Mouse (Mus musculus) heart, adult 18-20 months (tissue): ENCODE measurements around the gene Rtn2. TPM values are rescaled to one million over a fixed set of nuclear protein-coding genes. Genes with fewer than 3 reads are reported as not detected.
A peak's percentile ranks its signal among the peaks of the same experiment; 100 is the strongest.

Source experiments
- DNase-seq, 2 experiments: peaks; one replicate each; pipeline ENCODE4 v3.0.0; 2021 to 2022; ENCODE audit warnings: mixed read lengths in 1 of 2
- total RNA-seq, 2 experiments: library from RNA; stranded (reverse); gene quantifications; 2 replicates each; pipeline ENCODE4 v1.2.3; 2021

Rtn2 gene
- total RNA-seq, 2 experiments from 2014 or later = 124 to 132 TPM

DNA sequence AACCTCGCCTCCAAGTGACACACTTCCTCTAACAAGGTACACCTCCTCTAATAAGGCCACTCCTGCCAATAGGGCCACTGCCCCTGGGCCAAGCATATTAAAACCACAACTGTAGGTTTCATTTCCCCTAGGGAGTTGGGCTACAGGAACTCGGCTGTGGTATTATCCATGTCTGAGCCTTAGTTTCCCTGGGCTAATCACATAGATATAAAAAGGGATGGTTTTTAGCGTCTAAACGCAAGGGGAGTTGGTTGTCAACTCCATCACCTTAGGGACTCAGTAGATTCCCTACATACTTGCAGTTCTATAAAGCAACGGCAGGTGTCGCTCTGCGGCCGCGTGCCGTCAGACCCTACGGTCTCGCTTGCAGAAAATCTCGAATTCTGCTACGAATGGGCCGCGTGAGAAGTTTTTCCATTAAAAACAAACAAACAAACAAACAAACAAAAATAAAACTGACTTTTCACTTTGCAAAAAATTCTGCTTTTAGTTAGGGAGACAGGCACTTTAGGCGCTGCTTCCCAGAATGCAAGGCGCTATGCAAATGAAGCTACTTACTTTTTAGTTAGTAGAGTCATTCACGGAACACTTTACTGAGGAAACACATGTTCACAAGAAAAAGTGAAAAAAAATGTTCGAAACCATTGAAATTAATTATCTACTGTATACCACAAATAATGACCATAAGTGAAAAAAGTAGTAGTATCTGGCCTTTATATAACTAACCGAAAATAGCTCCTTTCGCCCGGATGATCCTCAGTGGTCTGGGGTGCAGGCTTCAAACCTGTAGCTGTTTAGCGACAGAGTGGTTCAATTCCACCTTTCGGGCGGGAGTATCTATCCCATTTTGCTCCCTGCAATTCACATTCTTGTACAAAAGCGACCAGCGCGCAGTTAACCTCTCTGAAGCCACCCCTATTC lies 18.3 kb downstream of the Rtn2 start:
- DNase-seq = peak; percentile 78 to 90

DNA sequence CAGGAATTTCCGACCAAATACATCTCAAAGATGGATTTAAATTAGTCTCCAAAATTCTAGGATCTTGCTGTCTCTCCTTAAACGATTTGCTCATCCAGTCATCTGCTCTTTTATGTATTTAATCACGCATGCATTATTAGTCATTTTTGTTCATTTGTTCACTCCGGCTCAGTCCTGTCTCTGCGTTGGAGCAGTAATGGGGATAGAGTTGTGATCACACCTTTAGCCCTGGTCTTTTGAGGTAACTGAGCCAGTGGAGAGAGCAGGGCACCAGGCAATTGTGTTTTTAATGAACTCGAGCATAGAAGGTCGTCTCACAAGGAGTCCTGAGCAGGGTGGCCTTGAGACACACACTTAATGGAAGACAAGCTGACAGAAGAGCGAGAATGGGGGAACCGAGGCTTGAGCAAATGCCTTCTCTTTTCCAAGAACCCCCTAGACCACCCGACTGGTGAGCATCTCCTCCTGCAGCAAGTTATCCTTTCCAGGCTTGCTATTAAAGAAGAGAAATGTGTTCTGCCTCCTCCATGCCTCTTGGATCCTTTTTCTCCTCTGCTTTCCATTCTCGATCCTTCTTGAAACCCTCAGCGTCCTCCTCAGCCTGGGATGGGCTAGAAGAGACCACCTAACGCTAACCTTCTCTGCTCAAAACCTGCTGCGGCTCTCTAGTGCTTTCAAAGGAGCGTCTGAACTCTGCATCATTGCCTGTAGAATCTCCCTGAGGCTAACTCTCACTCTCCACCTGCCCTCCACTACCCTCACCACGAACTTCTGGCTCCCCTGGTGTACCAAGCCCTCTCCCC lies 19.2 kb downstream of the Rtn2 start:
- DNase-seq = no peak

DNA sequence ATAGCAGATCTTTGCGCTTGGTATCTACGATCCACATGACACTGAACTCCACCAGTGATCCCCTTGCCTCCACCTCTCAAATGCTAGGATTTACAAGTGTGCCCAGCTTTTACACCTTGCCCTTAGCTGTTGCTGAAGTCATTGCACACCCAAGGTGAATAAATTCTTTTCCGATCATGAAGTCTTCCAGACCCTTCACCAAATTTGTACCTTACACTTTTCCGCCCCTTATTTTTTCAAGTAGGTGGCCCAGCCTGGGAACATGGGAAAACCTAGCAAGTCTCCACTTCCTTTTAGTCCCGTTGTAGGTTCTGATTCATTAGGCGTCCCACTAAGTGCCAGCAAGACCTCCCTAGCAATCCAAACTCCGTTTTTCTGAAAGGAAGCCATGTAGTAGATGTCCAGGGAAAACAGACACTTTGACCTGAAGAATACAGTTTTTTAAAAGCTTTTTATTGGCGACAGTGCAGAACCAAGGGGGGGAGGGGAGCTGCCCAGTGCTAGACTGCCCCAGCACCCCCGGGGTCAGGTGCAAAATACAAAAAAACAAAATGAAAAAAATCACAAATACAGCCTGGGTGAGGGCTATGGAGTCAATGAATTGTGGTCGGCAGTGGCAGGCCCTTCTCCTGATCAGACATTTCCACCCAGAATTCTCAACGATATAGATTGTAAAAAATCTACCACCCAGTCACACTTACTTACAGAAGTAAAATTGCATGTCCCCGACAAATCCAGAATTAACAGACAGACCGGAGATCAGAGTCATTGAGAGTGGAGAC lies 20.0 kb downstream of the Rtn2 start:
- no peak for DNase-seq

DNA sequence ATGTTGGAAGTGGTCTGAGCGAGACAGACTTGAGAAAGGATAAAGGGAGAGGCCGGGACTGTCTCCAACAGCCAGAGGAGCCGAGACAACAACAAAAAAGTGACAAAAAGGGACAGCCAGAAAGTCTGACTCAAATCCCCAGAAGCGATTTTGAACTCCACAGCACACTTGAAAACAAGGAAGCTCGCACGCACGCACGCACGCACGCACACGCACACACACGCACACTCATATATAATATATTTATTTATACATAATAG lies 20.6 kb downstream of the Rtn2 start:
- no peak for DNase-seq

DNA sequence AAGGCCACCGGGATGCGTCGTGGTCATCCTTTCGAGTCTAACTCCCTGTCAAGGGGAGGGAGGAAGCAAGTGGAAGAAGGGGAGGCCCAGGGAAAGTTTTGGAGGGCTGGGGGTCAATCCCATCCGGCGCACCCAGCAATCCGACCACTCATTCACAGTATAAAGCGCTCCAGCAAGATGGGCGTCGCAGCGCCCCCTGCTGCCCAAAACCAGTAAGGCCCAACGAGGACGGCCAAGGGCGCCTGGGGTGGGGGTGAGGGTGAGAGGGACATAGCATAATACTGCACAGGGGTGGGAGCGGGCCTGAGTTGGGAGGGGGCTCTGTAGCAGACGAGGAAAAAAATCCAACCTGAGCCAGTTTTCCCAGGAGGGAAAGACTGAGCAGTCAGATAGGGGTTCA lies 21.3 kb downstream of the Rtn2 start:
- peak; percentile 75 to 93 for DNase-seq

DNA sequence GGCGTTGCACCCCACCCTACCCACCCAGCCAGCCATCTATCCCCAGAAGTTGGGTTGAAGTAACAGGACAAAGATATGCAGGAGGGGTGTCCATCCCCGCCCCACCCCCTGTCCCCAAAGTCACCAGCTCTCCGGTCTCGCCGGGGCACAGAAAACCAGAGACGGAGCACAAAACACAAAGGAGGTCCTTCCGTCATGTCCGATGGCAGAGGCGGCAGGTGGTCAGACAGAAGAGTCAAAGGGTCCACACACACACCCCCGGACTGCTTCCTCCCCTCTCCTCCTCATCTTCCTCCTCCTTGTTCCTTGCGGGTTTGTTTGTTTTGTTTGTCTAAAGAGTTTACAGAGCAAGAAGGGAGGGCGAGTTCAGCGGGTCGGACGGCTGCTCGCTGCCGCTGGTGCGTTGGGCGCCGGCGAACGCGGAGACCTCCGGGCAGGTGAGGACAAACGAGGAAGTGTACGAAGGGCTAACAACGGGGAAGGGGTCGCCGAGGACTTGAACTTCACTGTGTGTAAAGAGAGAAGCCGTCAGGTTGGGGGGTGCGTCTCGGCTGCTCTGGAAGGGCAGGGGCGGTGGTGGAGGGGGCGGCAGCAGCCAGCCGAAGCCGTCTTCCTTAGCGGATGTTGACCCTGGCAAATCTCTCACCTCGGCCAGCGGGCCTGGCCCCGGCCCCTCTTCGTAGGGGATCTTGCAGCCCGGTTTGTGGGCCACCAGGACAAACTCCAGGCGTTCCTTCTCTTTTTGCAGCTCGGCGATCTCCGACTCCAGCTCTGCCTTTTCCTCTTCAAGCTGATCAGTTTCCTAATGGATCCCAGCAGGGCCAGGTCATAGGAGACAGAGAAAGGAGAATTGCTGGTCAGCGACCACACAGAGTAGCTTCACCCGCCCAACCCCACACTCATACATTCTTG lies 22.3 kb downstream of the Rtn2 start:
- no peak for DNase-seq

DNA sequence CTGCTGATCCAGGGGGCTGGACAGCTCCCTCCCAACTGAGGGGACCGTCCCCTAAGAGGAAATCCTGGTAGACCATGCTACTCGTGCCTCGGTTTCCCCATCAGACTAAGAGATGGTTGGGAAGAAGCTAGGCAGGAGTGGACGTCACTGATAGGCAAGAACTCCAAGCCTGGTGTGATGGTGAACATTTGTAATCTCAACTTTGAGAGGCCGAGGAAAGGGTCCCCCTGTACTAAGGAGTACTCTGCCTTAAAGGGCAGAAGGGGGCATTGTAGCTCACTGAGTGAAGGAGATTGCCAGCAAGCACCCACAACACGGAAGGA lies 22.9 kb downstream of the Rtn2 start:
- DNase-seq = no peak

DNA sequence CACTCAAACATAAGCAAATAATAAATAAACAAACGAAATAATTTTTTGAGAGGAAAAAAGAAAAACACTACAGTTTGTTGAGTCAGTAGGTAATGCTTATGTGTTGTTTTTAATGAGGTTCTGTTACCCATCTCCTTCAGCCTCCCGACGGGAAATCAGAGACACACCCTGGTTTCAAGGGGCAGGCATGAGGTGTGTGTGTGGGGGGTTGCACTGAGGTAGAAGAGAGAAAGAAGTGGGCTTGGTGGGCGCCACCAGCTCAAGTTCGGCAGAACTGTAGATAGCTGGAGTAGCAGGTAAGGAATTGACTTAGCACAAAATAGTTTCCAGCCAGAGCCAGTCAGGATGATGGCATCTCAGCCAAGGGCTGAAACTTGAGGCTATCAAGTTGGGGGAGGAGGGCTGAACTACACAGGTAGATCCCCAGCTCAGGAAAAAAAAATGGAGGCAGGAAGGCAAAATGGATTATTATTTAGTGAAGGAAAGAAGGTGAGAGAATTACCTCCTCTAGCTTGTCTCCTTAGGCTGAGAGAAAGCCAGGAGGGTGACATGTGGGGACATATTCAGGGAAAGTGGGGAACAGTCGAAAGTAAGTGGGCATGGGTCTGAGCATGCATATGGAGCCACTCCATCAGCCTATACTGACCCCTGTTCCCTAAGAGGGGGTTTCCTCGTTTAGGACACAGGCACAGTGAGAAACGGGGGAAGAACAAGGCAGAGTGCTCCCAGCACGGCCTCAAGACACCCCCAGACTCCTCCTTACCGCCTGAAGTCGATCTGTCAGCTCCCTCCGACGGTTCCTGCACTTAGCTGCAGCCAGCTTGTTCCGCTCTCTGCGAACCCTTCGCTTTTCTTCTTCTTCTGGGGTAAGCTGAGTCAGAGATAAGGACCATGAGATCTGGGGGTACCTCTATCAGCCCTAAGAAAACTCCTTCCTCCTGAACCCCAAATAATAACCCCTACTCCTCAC lies 23.7 kb downstream of the Rtn2 start:
- no peak for DNase-seq

DNA sequence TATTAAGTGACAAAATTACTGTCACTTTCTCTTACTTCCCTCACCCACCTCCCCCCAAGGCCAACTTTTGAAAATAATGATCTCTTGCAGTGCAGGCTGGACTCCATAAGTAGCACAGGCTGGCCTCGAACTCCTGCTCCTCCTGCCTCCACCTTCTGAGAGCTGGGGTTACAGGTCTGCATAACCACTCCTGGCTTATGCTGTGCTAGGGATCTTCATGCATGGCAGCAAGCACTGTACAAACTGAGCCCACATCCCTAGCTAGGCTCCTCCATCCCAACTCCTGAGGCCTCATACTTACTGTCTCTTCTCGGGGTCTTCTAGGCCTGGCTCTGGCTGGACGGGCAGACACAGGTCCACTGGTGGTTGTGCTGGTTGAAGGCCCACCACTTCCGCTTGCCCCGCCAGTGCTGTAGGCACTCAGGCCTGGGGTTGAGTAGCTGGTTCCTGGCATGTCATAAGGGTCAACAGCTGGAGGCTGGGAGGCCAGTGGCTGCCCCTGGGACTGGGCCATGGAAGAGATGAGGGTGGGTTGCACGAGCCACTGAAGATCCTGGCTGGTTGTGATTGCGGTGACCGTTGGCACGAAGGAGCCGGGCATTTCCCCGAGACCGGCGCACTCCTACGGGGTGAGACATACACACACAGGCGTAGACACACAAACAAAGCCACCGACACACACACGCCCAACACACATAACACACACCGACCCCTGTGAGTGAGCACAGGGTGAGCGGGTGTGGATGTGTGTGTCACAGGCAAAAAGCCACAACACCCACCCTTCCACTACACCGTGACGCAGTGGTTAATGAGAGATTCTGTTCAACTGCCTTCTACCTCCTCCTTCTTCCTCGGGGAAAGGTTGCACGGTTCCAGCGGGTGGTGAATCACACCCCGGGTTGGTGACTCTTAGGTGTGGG lies 24.7 kb downstream of the Rtn2 start:
- no peak for DNase-seq

DNA sequence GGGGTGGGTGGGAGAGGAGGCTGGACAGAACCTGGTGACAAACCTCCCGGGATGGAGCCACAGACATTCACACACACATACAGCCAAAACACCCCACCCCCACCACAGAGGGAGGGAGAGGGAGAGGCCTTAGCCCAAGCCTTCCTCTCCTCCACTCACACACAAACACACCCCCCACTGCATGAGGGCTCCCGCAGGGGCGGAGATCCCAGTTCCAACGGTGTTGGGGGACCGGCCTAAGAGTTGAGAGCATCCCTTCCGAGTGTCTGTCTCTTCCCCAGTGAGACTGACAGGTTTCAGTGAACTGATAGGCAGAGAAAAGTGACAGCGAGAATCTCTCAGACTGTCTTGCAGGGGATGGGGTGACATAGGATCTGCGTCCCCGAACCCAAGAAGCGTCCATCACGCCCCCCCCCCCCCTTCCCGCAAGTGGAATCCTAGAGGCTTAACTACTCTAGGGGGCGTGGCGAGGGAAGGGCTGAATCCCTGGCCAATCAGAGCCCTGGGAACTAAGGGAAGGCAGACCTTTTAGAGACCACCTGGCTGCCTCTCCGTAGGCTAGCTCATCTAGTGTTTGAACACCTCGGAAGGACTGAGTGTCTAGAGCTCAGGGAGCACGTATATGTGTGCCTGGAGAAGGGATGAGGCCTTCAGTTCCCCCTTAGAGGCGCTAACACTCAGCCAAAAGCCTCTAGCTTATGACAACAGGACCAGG lies 25.5 kb downstream of the Rtn2 start:
- peak; percentile 85 to 88 for DNase-seq

DNA sequence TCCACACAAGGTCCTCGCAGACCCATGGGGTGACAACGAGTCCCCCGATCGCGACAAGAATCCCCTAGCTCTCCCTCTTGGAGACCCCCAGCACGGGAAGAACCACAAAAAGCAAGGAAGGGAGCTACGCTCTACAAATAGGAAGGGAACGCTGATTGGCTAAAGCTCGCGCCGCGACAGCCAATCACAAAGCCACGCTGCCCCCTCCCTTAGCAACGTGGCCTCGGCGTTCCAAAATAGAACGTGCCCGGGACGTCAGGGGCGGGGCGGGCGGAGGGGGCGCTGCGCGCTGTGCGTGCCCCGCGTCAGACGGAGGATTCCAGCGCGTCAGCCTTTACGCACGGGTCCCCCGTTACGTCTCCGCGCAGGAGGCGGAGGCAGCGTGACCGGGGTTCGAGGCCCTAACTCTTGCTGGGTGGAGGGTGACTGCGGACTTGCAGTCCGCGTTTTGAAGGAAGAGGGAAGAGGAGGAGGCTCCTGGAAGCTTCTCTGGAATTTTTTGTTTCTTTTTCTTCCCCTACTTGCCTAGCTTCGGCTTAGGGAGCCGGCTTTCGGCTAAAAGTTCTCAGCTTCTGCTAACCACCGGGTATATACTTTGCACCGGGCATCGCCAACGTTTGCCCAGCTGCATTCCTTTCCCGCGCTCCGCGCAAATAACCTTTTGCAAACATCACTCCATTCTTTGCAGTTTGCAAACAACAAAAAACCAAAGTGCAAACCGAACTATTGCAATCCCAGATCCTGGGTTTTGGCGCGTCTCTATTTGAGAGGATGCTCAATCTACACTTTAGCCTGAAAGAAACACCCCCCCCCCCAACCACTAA lies 26.2 kb downstream of the Rtn2 start:
- peak; percentile 97 to 98 for DNase-seq

DNA sequence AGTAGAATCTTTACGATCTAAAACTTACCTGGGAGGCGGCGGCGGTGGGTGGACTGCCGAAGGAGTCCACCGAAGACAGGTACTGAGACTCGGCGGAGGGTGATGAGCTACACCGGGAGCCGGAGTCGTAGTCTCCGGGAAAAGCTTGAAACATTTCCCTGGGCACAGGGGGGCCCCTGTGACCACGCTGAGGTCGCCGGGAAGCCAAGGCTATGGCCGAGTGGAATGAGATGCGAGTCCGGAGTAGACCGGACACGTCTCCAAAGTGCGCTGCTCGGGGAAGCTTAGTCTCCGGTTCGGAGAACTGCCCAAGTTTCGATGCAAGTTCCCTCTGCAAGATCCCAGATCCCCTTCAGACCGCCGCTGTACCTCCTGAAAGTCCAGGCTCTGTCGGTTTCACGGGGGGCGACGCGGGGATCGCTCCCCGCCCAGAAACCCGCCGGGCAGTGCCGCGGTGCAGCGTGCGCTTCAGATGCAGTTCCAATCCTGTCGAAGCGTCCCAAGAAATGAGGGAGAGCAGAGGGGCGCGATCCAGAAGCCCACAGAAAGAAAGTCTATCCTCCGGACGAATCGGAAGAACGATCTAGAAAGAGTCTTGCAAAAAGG lies 27.0 kb downstream of the Rtn2 start:
- no peak for DNase-seq

DNA sequence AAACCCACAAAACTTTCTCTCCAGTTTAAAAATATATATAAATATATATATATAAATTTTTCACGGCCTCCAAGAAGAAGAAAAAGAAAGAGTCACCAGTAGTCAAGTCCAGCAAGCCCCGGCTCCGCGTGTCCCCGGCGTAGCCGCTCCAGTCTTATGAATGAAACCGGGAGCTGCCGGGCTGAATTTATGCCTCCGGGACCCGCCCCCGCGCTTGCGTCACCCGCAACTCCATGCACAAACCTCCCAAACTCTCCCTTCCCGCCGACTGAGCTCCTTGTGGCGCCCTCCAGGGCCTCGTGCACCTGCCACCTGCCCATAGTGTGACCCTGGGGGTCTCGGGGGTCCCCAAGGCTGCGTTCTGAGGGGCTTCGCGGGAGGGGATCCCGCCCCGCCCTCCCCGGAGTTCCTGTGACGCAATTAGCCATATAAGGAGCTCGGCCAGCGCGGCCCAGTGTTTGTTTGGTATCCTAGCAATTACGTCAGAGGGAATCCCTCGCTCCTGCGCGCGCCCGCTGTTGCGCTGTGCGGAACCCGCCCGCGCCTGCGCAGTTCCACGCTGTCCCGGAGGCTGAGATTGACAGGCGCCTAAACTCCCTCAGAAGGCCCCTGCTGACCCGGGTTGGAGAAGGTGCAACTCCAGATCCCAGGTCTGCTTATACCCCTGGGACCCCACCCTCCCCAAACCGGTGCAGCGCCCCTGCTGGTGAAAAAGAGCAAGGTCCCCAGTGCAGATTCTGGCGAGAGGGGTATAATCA lies 27.6 kb downstream of the Rtn2 start, which contains the start of gene Fosb:
Gene Fosb, minus strand, starts transcription at position 168 of the 758 bp plus-strand sequence.
- peak; percentile 96 for DNase-seq

DNA sequence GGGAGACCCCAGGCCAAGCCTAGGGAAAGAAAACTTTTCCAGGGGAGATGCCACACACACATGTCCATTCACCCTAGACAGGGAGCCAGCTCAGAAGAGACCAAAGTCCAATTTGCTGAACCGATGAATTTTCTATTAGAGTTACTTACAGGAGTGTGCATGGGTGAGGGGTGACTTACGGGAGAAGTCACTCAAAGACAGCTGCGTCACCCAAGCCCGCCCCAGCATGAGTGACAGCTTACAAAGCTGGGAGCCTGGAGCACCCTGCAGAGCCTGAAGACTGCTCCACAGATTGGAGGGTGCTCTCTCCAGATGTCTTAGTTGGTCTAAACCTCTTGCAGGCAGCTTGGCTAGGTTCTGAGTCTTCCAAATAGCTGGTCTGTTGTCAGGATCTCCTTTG lies 29.6 kb downstream of the Rtn2 start:
- DNase-seq = no peak

DNA sequence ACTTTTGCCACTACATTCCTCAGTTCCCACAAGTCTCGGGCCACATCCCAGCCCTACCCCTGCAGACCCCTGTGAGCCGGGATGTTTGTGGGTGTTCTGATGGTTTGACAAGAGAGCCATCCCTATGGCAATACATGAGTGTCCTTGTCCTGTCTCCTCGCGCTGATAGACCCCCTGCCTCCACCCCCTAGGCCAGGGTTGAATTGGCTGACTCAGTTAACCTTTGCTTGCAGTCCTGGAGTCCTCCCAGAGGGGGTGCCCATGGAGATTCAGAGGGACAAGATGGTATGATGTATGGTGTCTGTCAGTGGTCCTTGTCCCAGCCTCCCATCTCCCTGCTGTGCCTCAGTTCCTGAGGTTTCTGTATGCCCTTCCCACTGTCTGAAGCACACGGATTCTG lies 31.6 kb downstream of the Rtn2 start:
- DNase-seq = no peak

DNA sequence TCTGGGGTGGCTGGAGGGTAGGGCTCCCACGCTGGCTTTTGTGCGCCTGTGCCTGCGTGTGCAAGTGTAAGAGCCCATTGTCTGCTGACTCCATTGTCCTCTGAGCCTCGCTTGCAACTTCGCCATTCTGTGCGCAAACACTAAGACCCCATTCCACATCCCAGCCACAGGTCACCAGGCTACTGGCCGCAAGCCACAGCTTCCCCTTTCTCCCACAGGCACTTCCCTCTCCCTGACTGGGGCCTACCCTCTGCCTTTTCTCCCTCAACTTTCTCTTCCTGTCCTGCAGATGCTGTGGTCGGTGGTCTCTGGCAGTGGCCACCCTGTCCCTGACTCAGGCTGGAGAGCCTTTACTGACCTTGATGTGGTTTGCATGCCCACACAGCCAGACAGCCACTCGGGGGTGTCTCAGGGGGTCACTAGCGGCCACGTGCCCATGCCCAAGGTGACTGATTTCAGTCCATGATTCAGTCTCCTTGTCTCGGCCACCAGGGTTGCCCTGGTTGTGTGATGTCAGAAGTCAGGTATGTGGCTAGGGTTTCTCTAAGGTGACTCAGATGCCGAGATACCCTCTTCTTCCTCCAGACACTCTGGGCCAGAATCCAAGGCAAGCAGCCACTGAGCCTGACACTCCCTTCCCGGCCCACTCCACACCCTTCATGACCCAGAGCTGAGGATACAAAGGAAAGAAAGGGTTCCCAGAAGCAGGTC lies 34.2 kb downstream of the Rtn2 start:
- DNase-seq = peak in 1 of 2 experiments; percentile 71
